Mouse (Mus musculus): ENCODE results near the gene Mogs. TPM values are rescaled to one million over a fixed set of nuclear protein-coding genes. Genes with fewer than 3 reads are reported as not detected.

Gene Mogs
- total and polyA plus RNA-seq, 3 experiments, result 57.2 to 78.9 (median 77.3) TPM

GRCm38 (mm10) chr6:83087205-83087925, 27.9 kb upstream of the Mogs start:
- Histone ChIP-seq H3K4me3 (replicated peaks in 1 of 3; ENCODE audit: low read depth in 2 of 3, low read length in 2 of 3, poor library complexity in 1 of 3) (no peak overlapping the region), H3K27ac (ENCODE audit: insufficient read depth, low read depth) (no peak overlapping the region), H3K4me1 (ENCODE audit: control insufficient read depth in 1 of 2, insufficient read depth in 2 of 2) (peaks cover 4 to 8% of the 10 kb centered on the region in 2 experiments; a peak in 3 of 4 replicates), H3K9ac (ENCODE audit: insufficient read depth, low read depth) (no peak overlapping the region), H3K79me2 (replicated peaks; ENCODE audit: control insufficient read depth, extremely low read depth, insufficient read depth, poor library complexity, severe bottlenecking) (no peaks in the 10 kb centered on the region), H3K36me3 (replicated peaks in 1 of 2; ENCODE audit: control insufficient read depth in 1 of 2, insufficient read depth in 1 of 2, low read length in 1 of 2) (peaks cover 2 to 13% of the 10 kb centered on the region in 2 experiments), H3K9me3 (replicated peaks; ENCODE audit: low read length) (no peaks in the 10 kb centered on the region), H3K4me2 (ENCODE audit: insufficient read depth, low read depth, poor library complexity, severe bottlenecking) (no peak overlapping the region), H3K27me3 (replicated peaks) (no peaks in the 10 kb centered on the region)
- TF ChIP-seq ETS1 (conservative IDR thresholded peaks at IDR 0.05; ENCODE audit: low read depth, low read length) (no peak), MXI1 (IDR thresholded peaks at IDR 0.05; ENCODE audit: low read depth, low read length) (no peak), UBTF (IDR thresholded peaks at IDR 0.05; ENCODE audit: low read depth, low read length) (no peak), ZMIZ1 (IDR thresholded peaks at IDR 0.05; ENCODE audit: low read depth, low read length) (no peak), MAX (IDR thresholded peaks at IDR 0.05; ENCODE audit: low read length) (no peak), CHD2 (IDR thresholded peaks at IDR 0.05; ENCODE audit: low read length) (no peak), USF1 (IDR thresholded peaks at IDR 0.05; ENCODE audit: low read depth, low read length) (no peak), KAT2A (IDR thresholded peaks at IDR 0.05; ENCODE audit: insufficient replicate concordance, low read length) (no peak), RCOR1 (conservative IDR thresholded peaks at IDR 0.05; ENCODE audit: low read depth, low read length) (no peak), GABPA (IDR thresholded peaks at IDR 0.05; ENCODE audit: insufficient replicate concordance, low read depth, low read length) (no peak), JUND (conservative IDR thresholded peaks at IDR 0.05; ENCODE audit: low read depth, low read length) (no peak), MYC (IDR thresholded peaks at IDR 0.05; ENCODE audit: low read depth, low read length) (no peak), USF2 (conservative IDR thresholded peaks at IDR 0.05; ENCODE audit: low read depth, low read length) (no peak), MEF2A (IDR thresholded peaks at IDR 0.05; ENCODE audit: borderline replicate concordance, low read depth, low read length) (no peak), POLR2AphosphoS2 (IDR thresholded peaks at IDR 0.05; ENCODE audit: low read depth, low read length) (no peak)
- DNase-seq (ENCODE audit: extremely low read depth), result no peak
- dilution Hi-C loops (cut with MboI; ENCODE audit: extremely low pct_ligation_motif_present, extremely low pct_unique_long_range_greater_than_20kb, low sequenced_read_pairs), result no loop called here
- in situ Hi-C loops (cut with MboI; ENCODE audit: low pct_ligation_motif_present, low pct_unique_long_range_greater_than_20kb, low sequenced_read_pairs), result no loop called here

GRCm38 (mm10) chr6:83087926-83088260, 27.4 kb upstream of the Mogs start:
- Histone ChIP-seq H3K4me1 (ENCODE audit: control insufficient read depth in 1 of 2, insufficient read depth in 2 of 2) (peaks cover 4 to 8% of the 10 kb centered on the region in 2 experiments; a peak in 3 of 4 replicates), H3K27me3 (replicated peaks) (peaks cover 3% of the 10 kb centered on the region), H3K4me3 (replicated peaks in 1 of 3; ENCODE audit: low read depth in 2 of 3, low read length in 2 of 3, poor library complexity in 1 of 3) (no peak overlapping the region), H3K4me2 (ENCODE audit: insufficient read depth, low read depth, poor library complexity, severe bottlenecking) (no peak overlapping the region), H3K9ac (ENCODE audit: insufficient read depth, low read depth) (no peak overlapping the region), H3K27ac (ENCODE audit: insufficient read depth, low read depth) (no peak overlapping the region), H3K9me3 (replicated peaks; ENCODE audit: low read length) (no peaks in the 10 kb centered on the region), H3K36me3 (replicated peaks in 1 of 2; ENCODE audit: control insufficient read depth in 1 of 2, insufficient read depth in 1 of 2, low read length in 1 of 2) (peaks cover 0 to 8% of the 10 kb centered on the region in 2 experiments), H3K79me2 (replicated peaks; ENCODE audit: control insufficient read depth, extremely low read depth, insufficient read depth, poor library complexity, severe bottlenecking) (no peaks in the 10 kb centered on the region)
- TF ChIP-seq E2F4 (IDR thresholded peaks at IDR 0.05; ENCODE audit: insufficient replicate concordance, low read depth, low read length) (no peak), POLR2A (IDR thresholded peaks at IDR 0.05; ENCODE audit: low read depth, low read length) (no peak), UBTF (IDR thresholded peaks at IDR 0.05; ENCODE audit: low read depth, low read length) (no peak), RAD21 (IDR thresholded peaks at IDR 0.05; ENCODE audit: low read depth, low read length) (no peak), NELFE (IDR thresholded peaks at IDR 0.05; ENCODE audit: low read depth, low read length) (no peak), ZNF384 (IDR thresholded peaks at IDR 0.05; ENCODE audit: low read depth, low read length) (no peak), SMC3 (IDR thresholded peaks at IDR 0.05; ENCODE audit: low read depth, low read length) (no peak), ZMIZ1 (IDR thresholded peaks at IDR 0.05; ENCODE audit: low read depth, low read length) (no peak)
- in situ Hi-C loops (cut with MboI; ENCODE audit: low pct_ligation_motif_present, low pct_unique_long_range_greater_than_20kb, low sequenced_read_pairs) (no loop called here), dilution Hi-C loops (cut with MboI; ENCODE audit: extremely low pct_ligation_motif_present, extremely low pct_unique_long_range_greater_than_20kb, low sequenced_read_pairs) (no loop called here)
- DNase-seq (ENCODE audit: extremely low read depth), result no peak

All from CH12.LX (cell line).